Mouse (Mus musculus) fibroblast of lung, adult 2 months (primary cell): ENCODE measurements around the gene Pkp2.
A peak's percentile ranks its signal among the peaks of the same experiment; 100 is the strongest.

Experiments
- DNase-seq: peaks from one replicate; pipeline ENCODE4 v3.0.0-alpha.2; 2011; ENCODE audit warnings: low read depth

Pkp2 gene

GRCm38 (mm10) chr16:16261481-16261880 is 48.4 kb downstream of the Pkp2 start:
- no peak for DNase-seq

DNA sequence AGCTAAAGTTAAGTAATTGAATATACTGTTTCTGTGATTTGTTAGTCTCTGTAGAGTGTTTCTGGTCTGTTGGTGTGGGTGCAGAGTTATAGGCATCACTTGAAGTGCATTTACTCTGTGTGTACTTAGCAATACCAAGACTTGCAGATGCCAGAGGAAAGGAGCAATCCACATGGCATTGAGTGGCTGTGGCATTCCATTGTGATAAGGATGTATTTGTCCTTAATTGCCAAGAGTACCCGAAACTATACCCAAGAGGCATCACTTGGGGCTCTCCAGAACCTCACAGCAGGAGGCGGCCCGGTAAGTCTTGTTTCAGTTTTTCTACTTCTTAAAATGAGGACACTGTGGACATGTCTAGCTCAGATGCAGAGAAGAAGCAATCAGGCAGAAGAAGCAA is 49.3 kb downstream of the Pkp2 start:
- no peak for DNase-seq

DNA sequence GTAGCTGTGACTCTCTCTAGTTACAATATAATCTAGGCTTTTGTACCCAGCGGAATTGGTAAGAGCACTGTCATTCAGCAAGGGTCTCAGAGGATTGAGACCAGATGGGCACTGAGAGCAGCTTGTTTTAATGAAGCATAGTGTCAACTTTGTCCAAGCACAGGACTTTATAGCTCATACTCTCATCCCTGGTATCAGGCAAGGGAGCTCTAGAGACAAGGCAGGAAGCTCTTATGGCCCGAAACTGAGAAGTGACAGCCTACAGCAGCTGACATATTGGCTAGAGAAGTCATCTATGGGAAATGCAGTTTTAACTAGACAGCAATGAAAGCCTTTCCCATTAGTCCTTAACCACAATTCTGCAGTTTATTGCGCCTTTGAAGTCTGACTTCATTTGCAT is 59.9 kb downstream of the Pkp2 start:
- DNase-seq, result no peak

DNA sequence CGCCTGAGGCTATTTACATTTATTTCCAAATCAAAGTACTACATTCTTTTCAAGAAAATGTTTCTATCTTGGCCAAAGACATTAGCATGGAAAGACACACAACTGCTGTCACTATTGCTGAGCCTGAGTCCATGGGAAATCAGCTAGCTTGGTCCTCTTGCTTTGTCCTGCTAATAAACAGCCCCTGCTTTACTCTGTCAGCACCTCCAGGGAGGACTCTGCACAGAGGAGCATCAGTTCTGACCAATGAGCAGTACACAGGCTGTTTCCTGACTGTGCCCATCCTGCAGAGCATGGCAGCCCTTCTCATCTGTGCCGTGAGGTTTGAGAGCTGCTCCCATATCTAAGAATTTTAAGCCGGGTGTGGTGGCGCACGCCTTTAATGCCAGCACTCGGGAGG is 60.6 kb downstream of the Pkp2 start:
- no peak for DNase-seq

DNA sequence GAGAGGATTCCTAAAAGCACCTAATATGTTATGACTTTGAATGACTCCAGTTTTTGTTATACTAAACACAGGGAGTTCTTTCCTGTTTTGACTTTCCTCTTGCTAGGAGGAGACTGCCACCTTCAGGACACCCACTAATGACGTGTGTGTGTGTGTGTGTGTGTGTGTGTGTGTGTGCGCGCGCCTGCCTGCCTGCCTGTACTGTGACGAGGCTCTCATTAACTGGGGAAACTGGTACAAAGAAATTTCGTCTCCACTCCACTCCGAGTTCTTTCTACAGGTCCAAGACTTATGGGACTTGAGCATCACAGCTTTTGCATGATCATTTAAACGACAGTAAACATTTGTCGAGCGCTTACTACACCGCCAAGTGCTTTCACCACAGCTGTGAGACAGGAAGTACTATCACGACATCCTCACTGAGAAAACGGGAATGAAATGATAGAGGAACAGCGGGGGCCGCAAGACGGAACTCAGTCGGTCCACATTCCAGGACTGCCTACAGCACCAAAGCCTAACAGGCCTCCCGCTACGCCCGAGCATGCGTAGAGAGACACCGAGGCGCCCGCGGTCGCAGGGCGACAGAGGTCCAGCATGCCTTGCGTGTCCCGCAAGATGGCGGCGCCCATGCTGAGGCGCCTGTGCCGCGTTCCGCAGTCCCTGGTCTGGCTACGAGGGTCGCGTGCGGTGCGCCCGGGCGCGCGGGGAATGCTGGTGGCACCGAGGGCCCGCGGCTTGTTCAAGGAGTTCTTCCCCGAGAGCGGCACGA is 89.4 kb downstream of the Pkp2 start, which contains the start of gene Yars2:
Gene Yars2 (plus strand): TSS at position 597 of the 769 bp plus-strand sequence.
- DNase-seq, result peak; percentile 78

DNA sequence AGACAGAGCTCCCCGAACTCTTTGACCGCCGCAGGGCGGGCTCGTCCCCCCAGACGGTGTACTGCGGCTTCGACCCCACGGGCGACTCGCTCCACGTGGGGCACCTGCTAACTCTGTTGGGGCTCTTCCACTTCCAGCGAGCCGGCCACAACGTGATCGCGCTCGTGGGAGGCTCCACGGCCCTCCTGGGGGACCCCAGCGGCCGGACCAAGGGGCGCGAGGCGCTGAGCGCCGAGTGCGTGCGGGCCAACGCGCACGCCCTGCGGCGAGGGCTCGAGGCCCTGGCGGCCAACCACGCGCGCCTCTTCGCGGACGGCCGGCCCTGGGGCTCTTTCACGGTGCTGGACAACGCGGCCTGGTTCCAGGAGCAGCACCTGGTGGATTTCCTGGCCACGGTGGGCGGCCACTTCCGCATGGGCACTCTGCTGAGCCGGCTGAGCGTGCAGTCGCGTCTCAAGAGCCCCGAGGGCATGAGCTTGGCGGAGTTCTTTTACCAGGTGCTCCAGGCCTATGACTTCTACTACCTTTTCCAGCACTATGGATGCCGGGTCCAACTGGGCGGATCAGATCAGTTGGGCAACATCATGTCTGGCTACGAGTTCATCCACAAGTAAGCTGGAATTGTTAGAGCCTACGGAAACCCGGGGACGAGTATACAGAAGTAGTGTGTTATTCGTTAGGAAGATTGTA is 90.2 kb downstream of the Pkp2 start:
- DNase-seq, result no peak

- DNase-seq, result no peak
These were observed 90.8 kb downstream of the Pkp2 start for GRCm38 (mm10) chr16:16303888-16304287.

GRCm38 (mm10) chr16:16311319-16311718 is 98.2 kb downstream of the Pkp2 start:
- no peak for DNase-seq
